Mouse (Mus musculus): ENCODE measurements around the gene Atp2b4. TPM values are rescaled to one million over a fixed set of nuclear protein-coding genes. Genes with fewer than 3 reads are reported as not detected.

Gene Atp2b4
- total RNA-seq, 1 experiment from 2014 or later = 36.6 TPM

DNA sequence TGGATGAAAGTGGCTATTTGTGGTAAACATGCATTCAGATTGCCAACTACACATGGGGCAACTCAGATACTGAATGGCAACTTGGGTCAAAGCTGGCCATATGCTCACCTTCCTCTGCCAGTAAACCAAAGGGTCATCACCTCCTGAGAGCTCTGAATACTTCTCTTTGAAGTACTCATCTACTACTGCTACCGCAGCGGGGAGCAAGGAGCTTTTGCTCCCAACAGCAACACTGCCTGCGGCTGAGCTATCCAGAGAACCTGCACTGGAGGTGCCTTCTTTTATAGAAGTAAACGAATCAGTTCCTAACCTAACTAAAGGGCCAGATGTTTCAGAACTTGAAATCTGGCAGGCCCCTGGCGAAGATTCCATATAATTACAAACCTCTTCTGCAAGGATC is 144.0 kb downstream of the Atp2b4 start:
- DNase-seq = no peak

DNA sequence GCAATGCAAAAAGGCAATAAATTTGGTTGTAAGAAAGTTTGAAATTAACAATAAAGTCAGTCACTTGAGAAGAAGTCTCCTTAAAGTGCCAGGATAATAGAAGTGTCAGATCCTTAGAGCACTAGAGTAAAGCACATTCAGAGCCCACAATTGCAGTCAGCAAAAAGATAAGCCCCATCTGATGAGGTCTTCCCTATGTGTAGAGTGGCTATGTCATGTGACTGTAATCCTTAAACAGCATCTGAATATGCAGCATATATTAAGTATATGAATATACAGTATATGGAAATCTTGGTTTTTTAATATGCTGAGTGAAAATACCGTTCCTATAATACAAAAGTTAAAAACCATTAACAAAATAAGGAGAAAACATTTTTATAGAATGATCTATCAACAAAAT is 147.8 kb downstream of the Atp2b4 start:
- DNase-seq = no peak

DNA sequence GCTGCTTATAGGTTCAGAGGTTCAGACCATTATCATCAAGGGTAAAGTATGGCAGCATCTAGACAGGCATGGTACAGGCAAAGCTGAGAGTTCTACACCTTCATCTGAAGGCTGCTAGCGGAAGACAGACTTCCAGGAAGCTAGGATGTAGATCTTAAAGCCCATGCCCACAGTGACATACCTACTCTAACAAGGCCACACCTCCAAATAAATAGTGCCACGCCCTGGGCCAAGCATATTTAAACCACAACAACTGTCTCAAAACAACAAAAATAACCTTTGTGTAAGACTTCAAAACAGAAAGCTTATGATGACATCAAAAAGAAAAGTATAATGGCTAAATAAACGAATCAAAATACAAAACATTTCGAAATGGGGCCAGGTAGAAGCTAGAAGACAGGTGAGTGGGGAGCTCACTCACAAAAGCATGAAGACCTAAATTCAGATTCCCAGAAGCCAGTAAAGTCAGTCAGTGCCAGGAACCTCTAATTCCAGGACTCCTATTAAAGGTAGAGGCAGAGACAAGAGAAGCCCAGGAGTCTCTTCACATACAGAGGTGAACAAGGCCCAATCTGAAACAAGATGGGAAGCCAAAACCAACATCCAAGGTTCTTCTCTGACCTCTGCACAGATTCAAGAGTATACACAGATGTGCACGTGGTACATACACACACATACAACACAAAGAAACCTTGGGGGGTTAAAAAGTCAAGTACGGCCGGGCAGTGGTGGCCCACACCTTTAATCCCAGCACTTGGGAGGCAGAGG is 150.4 kb downstream of the Atp2b4 start:
- DNase-seq = no peak

Small RNA genes lying within 50 kb of the gene (microRNA-seq; reads per million reads assigned to microRNA genes)
- 0.85 to 1.1 reads per million in 2 experiments for gene Mir6903

Other genes with a start within 250 kb of the Atp2b4 start
- 119 and 128 TPM in 2 replicates for gene Snrpe, start 190.8 kb downstream of the Atp2b4 start, total RNA-seq (2021)
- gene Zbed6, start 140.2 kb downstream of the Atp2b4 start, total RNA-seq (2021) = 8.0 and 10.9 TPM in 2 replicates
- gene Gm38394, start 139.7 kb downstream of the Atp2b4 start, total RNA-seq (2021) = 36.0 and 37.9 TPM in 2 replicates
- 0.82 and 7.1 TPM in 2 replicates for gene Lax1, start 110.9 kb downstream of the Atp2b4 start, total RNA-seq (2021)
- 1.2 and 2.1 TPM in 2 replicates for gene Optc, start 107.0 kb upstream of the Atp2b4 start, total RNA-seq (2021)
- 100 and 111 TPM in 2 replicates for gene Prelp, start 120.4 kb upstream of the Atp2b4 start, total RNA-seq (2021)
- 13.9 and 15.3 TPM in 2 replicates for gene Fmod, start 236.2 kb upstream of the Atp2b4 start, total RNA-seq (2021)